Mouse (Mus musculus): ENCODE measurements at regions not wholly inside any gene's neighbourhood (a gene's known extent, or its start where the extent isn't known, plus 50 kb on each side); places are given as distances from the start of the nearest gene placed in this dataset.

DNA sequence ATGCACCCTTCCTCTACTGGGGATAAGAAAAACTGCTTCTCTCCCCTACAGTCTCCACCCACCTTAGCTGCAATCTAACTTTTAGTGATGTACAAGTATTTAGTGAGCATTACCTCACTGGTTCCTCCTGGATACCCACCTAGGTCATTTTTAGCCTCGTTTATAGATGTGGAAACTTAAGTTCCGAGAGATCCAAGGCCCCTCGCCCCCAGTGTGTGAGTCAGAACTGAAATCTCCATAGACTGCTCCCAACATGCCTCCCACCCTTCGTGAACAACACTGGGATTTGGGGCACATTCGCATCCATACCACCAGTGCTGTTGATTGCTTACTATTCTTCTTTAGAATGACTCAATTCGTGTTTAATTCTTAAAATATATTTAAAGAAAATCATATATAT is 52.2 kb upstream of the Cdh5 start:
- DNase-seq: no peak

DNA sequence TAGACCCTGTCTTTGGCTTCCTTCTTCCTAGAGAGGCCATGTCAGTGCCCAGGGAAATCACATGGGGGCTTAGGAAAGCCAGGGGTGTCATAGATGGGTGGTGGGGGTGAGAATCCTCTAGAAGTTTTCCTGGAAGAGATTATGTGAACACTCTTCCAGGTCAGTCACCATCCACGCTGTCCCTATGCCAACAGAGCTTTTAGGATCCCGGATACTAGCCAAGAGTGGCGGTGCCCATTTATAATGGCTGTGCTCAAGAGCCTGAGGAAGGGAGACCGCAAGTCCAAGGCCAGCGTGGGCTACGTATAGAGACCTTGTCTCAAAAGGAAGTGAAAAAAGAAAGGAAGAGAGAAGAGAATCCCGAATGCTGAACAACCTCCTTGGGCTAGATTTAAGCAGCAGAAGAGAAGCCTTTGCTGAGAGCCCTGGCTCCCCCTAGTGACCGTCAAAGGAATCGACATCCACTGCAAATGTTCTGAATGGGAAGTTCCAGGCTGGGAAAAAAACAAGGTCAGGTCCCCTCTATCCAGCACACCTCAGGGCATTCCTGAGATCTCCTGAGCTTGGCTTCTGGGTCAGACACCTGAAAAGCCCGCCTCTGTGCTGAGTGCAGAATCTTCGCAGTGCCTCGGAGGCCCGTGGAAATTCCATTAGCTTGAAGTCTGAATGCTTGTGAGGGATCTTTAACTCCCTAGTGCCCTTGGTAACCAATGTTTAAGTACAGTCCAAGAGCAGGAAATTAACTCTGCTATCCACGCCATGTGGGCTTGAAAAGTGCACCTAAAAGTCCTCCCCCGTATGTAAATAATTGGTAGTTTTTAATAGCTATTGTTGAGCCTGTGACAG is 50.5 kb upstream of the Cdh5 start:
- peak; percentile 38 for DNase-seq

DNA sequence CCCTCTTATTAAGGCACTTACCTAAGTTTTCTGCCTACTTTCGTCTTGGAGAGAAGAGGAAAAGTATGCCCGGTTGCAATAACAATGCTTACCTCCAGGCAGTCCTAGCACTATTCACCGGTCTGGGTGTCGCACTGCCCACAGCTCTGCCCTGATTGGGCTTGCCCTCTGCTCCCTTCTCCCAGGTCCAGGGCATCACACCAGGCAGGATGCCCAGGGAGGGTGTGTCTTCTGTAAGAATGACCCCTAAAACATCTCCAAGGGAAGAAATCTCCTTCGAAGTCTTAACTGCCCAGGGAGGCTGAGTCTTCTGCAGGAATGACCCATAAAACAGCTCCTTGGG is 49.9 kb upstream of the Cdh5 start:
- no peak for DNase-seq

Measured in layer of hippocampus, adult 9-11 months (tissue).